Mouse (Mus musculus): ENCODE data around the gene Zfp759. TPM values are rescaled to one million over a fixed set of nuclear protein-coding genes. Genes with fewer than 3 reads are reported as not detected.
"Not testable (repeated sequence)": the region's sequence is repeated elsewhere in the genome, so short reads cannot be mapped to it uniquely, and the experiment has no call there.

The Zfp759 gene
- 5.7 and 5.8 TPM in 2 replicates for polyA plus RNA-seq (2014; fragmentation: Nextera tagmentation; extraction: Ambion mirVana)

DNA sequence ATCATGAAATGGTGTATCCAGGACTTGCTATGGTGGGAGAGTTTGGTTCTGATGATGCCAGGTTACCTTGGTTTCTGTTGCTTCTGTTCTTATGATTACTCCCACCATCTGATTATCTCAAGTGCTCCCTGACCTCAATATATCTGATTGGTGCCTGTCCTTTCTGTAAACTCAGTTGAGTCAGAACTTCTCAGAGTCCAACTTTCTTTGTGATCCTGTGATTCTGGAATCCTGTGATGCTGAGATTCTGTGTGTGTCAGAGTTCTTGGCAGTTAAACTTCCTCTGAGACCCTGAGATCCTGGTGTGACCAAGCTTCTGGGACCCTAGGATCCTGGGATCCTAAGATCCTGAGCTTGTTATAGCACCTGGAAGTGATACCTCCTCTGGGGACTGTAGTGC, at the start of gene Zfp759:
Zfp759 (plus strand) TSS at position 301 of the 400 bp plus-strand sequence.
- not testable (repeated sequence) for H3K9me3 ChIP-seq (ENCODE audit: control insufficient read depth, low read length); H3K27me3 ChIP-seq (ENCODE audit: control insufficient read depth, insufficient read depth, low read length); H3K27ac ChIP-seq; H3K4me3 ChIP-seq (replicated peaks; ENCODE audit: low read length); ATAC-seq (ENCODE audit: low FRiP score); H3K4me2 ChIP-seq (replicated peaks); H3K36me3 ChIP-seq (replicated peaks; ENCODE audit: control insufficient read depth, insufficient read depth); H3K9ac ChIP-seq; DNase-seq (ENCODE audit: low spot score); H3K4me1 ChIP-seq (replicated peaks; ENCODE audit: control insufficient read depth, insufficient read depth, low read length)

- WGBS: 99% methylated on average over 2 of the region's 2 CpGs
- no peak for ATAC-seq (ENCODE audit: low FRiP score)
Measured at GRCm38 (mm10) chr13:67072786-67073185, 48.7 kb upstream of the Zfp759 start.

DNA sequence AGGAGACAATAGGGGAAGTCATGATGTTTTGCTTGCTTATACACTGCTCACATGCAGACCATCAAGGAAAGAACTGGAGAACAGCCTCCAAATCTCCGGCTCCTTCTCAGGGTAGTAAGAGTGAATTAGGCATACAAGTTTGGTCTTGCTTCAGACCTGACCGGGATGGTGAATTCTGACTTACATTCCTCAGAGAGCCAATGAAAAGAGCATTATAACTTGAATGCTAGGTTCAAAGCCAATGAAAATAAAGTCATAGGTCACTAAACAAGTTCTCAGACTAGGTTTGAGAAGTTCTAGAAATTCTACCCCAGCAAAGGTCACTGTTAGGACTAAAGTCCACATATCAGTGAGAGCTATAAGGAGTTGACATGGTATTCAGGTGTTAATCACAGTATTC, 44.2 kb upstream of the Zfp759 start:
- peaks cover 34% of the 10 kb centered on the region for H3K9me3 ChIP-seq (ENCODE audit: control insufficient read depth, low read length)
- no peaks in the 10 kb centered on the region for H3K27me3 ChIP-seq (ENCODE audit: control insufficient read depth, insufficient read depth, low read length)
- H3K36me3 ChIP-seq (replicated peaks; ENCODE audit: control insufficient read depth, insufficient read depth): peaks cover 30% of the 10 kb centered on the region
- H3K27ac ChIP-seq: no peak overlapping the region
- H3K9ac ChIP-seq: no peak overlapping the region
- ATAC-seq (ENCODE audit: low FRiP score): no peak
- no peak overlapping the region for H3K4me2 ChIP-seq (replicated peaks)
- no peak overlapping the region for H3K4me3 ChIP-seq (replicated peaks; ENCODE audit: low read length)
- no peak for DNase-seq (ENCODE audit: low spot score)
- WGBS: 100% methylated on average over 2 of the region's 2 CpGs
- peaks cover 5% of the 10 kb centered on the region for H3K4me1 ChIP-seq (replicated peaks; ENCODE audit: control insufficient read depth, insufficient read depth, low read length)

More at GRCm38 (mm10) chr13:67072786-67073185, 48.7 kb upstream of the Zfp759 start:
- no peaks in the 10 kb centered on the region for H3K4me1 ChIP-seq (replicated peaks; ENCODE audit: control insufficient read depth, insufficient read depth, low read length)
- no peak overlapping the region for H3K4me3 ChIP-seq (replicated peaks; ENCODE audit: low read length)
- H3K27me3 ChIP-seq (ENCODE audit: control insufficient read depth, insufficient read depth, low read length): no peaks in the 10 kb centered on the region
- peaks cover 58% of the 10 kb centered on the region for H3K9me3 ChIP-seq (ENCODE audit: control insufficient read depth, low read length)
- no peak overlapping the region for H3K27ac ChIP-seq
- no peak overlapping the region for H3K4me2 ChIP-seq (replicated peaks)
- no peak overlapping the region for H3K9ac ChIP-seq
- H3K36me3 ChIP-seq (replicated peaks; ENCODE audit: control insufficient read depth, insufficient read depth): peaks cover 54% of the 10 kb centered on the region
- DNase-seq (ENCODE audit: low spot score): no peak

DNA sequence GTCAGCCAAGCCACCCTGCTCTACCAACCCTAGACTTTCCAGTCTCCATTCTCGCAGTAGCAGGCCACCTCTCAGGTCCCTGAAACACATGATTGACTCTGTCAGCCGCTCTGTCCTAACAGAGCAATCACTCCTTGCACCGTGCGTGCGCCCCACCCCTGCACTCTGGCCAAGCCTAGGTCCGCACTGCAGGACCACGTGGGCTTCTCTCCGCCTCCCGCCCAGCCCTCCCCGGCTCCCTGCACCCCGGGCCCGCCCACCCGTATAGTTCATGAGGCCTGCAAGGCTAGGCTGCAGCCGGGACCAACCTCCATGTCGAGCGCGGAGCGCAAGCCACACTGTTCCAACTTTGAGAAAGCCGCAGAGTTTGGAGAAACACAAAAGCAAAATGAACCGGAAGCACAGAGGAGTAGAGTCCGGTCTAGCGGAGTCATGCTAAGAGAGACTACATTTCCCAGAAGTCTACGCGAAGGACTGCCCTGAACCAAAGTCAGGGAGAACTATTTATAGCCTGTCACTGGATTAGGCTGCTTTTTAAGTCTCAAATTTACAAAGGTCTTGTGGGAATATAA, 40.2 kb upstream of the Zfp759 start:
- WGBS: 1% methylated on average over 24 of the region's 24 CpGs
- Histone ChIP-seq H3K4me1 (replicated peaks; ENCODE audit: control insufficient read depth, insufficient read depth, low read length) (peaks cover 5% of the 10 kb centered on the region), H3K27me3 (ENCODE audit: control insufficient read depth, insufficient read depth, low read length) (no peaks in the 10 kb centered on the region), H3K36me3 (replicated peaks; ENCODE audit: control insufficient read depth, insufficient read depth) (peaks cover 7% of the 10 kb centered on the region; the same call in 1 of the 2 replicates), H3K9ac (peak overlapping the region; percentile 68), H3K4me3 (replicated peaks; ENCODE audit: low read length) (peak overlapping the region; percentile 55), H3K9me3 (ENCODE audit: control insufficient read depth, low read length) (peaks cover 15% of the 10 kb centered on the region; the same call in 1 of the 2 replicates), H3K27ac (peak overlapping the region; percentile 65), H3K4me2 (replicated peaks) (peak overlapping the region; percentile 69)
- peak; percentile 79 for DNase-seq (ENCODE audit: low spot score)
- ATAC-seq (ENCODE audit: low FRiP score): peak; percentile 97

GRCm38 (mm10) chr13:67081946-67082345, 39.5 kb upstream of the Zfp759 start:
- H3K27ac ChIP-seq: 0 out of 2 replicates have a peak overlapping the region, but pooled peaks have one; percentile 65
- 63% methylated on average over 1 of the region's 1 CpGs for WGBS
- ATAC-seq (ENCODE audit: low FRiP score): no peak

DNA sequence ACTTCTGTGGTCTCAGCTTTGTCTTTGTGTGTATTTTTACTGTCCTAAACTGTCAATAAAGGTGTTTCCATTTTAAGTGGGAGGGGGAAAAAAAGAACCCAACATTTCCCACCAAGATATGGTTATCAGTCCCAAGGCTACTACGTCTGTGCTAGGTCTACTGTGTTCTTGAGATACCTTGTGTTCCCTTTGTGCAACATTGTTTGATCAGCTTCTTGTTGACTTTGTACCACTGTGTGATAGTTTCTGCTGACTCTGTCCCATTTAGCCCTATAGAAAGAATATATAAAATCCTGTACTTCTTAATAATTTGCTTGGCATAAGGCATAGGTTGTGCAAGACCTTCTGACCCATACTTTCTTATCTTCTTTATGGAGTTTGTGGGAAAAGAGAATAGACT, 31.3 kb upstream of the Zfp759 start:
- Histone ChIP-seq H3K4me2 (replicated peaks) (no peak overlapping the region), H3K9me3 (ENCODE audit: control insufficient read depth, low read length) (no peaks in the 10 kb centered on the region), H3K4me3 (replicated peaks; ENCODE audit: low read length) (no peak overlapping the region), H3K36me3 (replicated peaks; ENCODE audit: control insufficient read depth, insufficient read depth) (no peaks in the 10 kb centered on the region), H3K27me3 (ENCODE audit: control insufficient read depth, insufficient read depth, low read length) (no peaks in the 10 kb centered on the region), H3K9ac (no peak overlapping the region), H3K4me1 (replicated peaks; ENCODE audit: control insufficient read depth, insufficient read depth, low read length) (no peaks in the 10 kb centered on the region), H3K27ac (no peak overlapping the region)
- WGBS: 89% methylated on average over 1 of the region's 1 CpGs
- ATAC-seq (ENCODE audit: low FRiP score): no peak
- no peak for DNase-seq (ENCODE audit: low spot score)

More at GRCm38 (mm10) chr13:67081946-67082345, 39.5 kb upstream of the Zfp759 start:
- H3K4me3 ChIP-seq (replicated peaks; ENCODE audit: low read length): peak overlapping the region; percentile 55
- H3K4me1 ChIP-seq (replicated peaks; ENCODE audit: control insufficient read depth, insufficient read depth, low read length): peaks cover 5% of the 10 kb centered on the region
- H3K4me2 ChIP-seq (replicated peaks): peak overlapping the region; percentile 69
- peaks cover 9% of the 10 kb centered on the region; the same call in 1 of the 2 replicates for H3K9me3 ChIP-seq (ENCODE audit: control insufficient read depth, low read length)
- H3K9ac ChIP-seq: peak overlapping the region; percentile 68; the same call in 1 of the 2 replicates
- no peaks in the 10 kb centered on the region for H3K27me3 ChIP-seq (ENCODE audit: control insufficient read depth, insufficient read depth, low read length)
- peaks cover 6% of the 10 kb centered on the region; the same call in 1 of the 2 replicates for H3K36me3 ChIP-seq (replicated peaks; ENCODE audit: control insufficient read depth, insufficient read depth)
- DNase-seq (ENCODE audit: low spot score): no peak

DNA sequence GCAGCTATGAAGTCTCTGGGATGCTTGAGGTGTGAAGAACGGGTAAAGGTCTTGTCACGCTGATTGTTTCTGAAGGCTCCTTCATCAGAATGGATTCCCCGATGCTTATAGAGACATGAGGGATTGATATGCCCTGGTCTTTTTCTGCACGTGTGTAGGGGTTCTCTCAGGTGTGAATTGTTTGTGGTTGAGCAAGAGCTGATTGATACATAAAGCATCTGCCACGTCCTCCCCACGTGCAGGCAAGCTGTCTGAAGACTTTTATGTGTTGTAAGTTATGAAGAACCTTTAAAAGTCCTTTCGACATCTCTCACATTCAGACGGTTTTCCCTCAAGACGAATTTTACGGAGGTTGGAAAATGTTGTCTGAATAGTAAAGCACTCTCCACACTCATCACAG, 23.6 kb upstream of the Zfp759 start, which contains the start of gene Zfp708:
Zfp708 (minus strand) TSS at position 101 of the 400 bp plus-strand sequence.
- no peaks in the 10 kb centered on the region for H3K4me1 ChIP-seq (replicated peaks; ENCODE audit: control insufficient read depth, insufficient read depth, low read length)
- no peak within 1 kb of the TSS for H3K4me3 ChIP-seq (replicated peaks; ENCODE audit: low read length)
- no peak within 1 kb of the TSS for H3K27ac ChIP-seq
- H3K4me2 ChIP-seq (replicated peaks): no peak within 1 kb of the TSS
- DNase-seq (ENCODE audit: low spot score): no peak
- H3K9ac ChIP-seq: no peak within 1 kb of the TSS
- H3K9me3 ChIP-seq (ENCODE audit: control insufficient read depth, low read length): no peaks in the 10 kb centered on the region
- no peaks in the 10 kb centered on the region for H3K27me3 ChIP-seq (ENCODE audit: control insufficient read depth, insufficient read depth, low read length)
- WGBS: 92% methylated on average over 10 of the region's 10 CpGs
- no peaks in the 10 kb centered on the region for H3K36me3 ChIP-seq (replicated peaks; ENCODE audit: control insufficient read depth, insufficient read depth)
- ATAC-seq (ENCODE audit: low FRiP score): no peak

GRCm38 (mm10) chr13:67107681-67108080, 13.8 kb upstream of the Zfp759 start:
- H3K4me2 ChIP-seq (replicated peaks): peak overlapping the region; percentile 68
- no peak for DNase-seq (ENCODE audit: low spot score)
- H3K9ac ChIP-seq: peak overlapping the region; percentile 63
- H3K27ac ChIP-seq: no peak overlapping the region
- H3K9me3 ChIP-seq (ENCODE audit: control insufficient read depth, low read length): no peaks in the 10 kb centered on the region
- H3K27me3 ChIP-seq (ENCODE audit: control insufficient read depth, insufficient read depth, low read length): no peaks in the 10 kb centered on the region
- no peaks in the 10 kb centered on the region for H3K36me3 ChIP-seq (replicated peaks; ENCODE audit: control insufficient read depth, insufficient read depth)
- peak overlapping the region; percentile 48 for H3K4me3 ChIP-seq (replicated peaks; ENCODE audit: low read length)
- peaks cover 7% of the 10 kb centered on the region for H3K4me1 ChIP-seq (replicated peaks; ENCODE audit: control insufficient read depth, insufficient read depth, low read length)
- ATAC-seq (ENCODE audit: low FRiP score): no peak
- WGBS: 71% methylated on average over 9 of the region's 9 CpGs

- Histone ChIP-seq H3K4me3 (replicated peaks; ENCODE audit: low read length) (peak within 1 kb of the TSS; percentile 48), H3K4me1 (replicated peaks; ENCODE audit: control insufficient read depth, insufficient read depth, low read length) (peaks cover 7% of the 10 kb centered on the region), H3K9me3 (ENCODE audit: control insufficient read depth, low read length) (no peaks in the 10 kb centered on the region), H3K27me3 (ENCODE audit: control insufficient read depth, insufficient read depth, low read length) (no peaks in the 10 kb centered on the region), H3K9ac (peak within 1 kb of the TSS; percentile 63), H3K4me2 (replicated peaks) (peak within 1 kb of the TSS; percentile 68), H3K27ac (peak within 1 kb of the TSS; percentile 65), H3K36me3 (replicated peaks; ENCODE audit: control insufficient read depth, insufficient read depth) (no peaks in the 10 kb centered on the region)
- under 1% methylated on average over 17 of the region's 17 CpGs for WGBS
- DNase-seq (ENCODE audit: low spot score) (peak; percentile 97), ATAC-seq (ENCODE audit: low FRiP score) (peak; percentile 98)
Measured at GRCm38 (mm10) chr13:67108194-67108820, 13.2 kb upstream of the Zfp759 start, which contains the start of gene Gm28557. Gm28557 (minus strand) TSS chr13:67108604.

Measured in hindbrain, embryonic 14.5 days (tissue).